Mouse (Mus musculus): ENCODE measurements around the gene Col6a1.

- TF ChIP-seq CTCF (IDR thresholded peaks at IDR 0.05; ENCODE audit: borderline replicate concordance, extremely low read depth, insufficient read depth, insufficient read length) (no peak), POLR2A (IDR thresholded peaks at IDR 0.05; ENCODE audit: borderline replicate concordance, extremely low read depth, insufficient read depth, insufficient read length, poor library complexity, severe bottlenecking) (no peak)
These were observed 7.7 kb upstream of the Col6a1 start for GRCm38 (mm10) chr10:76733677-76734068.
